Mouse (Mus musculus): Measurements from ENCODE around the gene Gpr88. TPM values are rescaled to one million over a fixed set of nuclear protein-coding genes. Genes with fewer than 3 reads are reported as not detected.

Gene Gpr88
- total RNA-seq, 2 experiments from 2014 or later: 0.14 TPM

- no peak for DNase-seq
- intact Hi-C loops (cut with DNase I): loop anchor here (5.0 kb wide), 1 partner anchor 82 kb away; no protein-coding TSS in a partner anchor
Observed at GRCm38 (mm10) chr3:116204643-116205042, 48.7 kb downstream of the Gpr88 start.

DNA sequence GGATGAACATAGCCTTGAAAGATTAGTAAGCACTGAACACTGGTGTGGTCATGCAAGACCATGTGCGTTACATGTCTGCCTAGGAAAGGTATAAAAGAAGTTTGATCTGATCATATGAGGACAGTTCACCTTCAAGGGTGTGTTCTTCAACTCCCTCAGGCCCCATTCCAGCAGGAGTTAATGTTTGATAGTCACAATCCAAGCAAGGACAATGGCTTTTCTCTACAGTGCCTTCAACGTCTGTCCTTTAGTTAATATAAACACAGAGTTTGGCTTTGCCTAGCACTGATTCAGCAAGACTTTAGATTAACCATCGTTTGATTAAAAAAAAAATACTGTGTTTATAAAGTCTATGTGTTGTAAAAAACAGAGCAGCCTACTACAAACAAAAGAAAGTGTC is 49.4 kb downstream of the Gpr88 start:
- intact Hi-C loops (cut with DNase I): no loop called here

GRCm38 (mm10) chr3:116200060-116200459 is 53.2 kb downstream of the Gpr88 start:
- intact Hi-C loops (cut with DNase I): no loop called here
- DNase-seq: no peak

More for the DNA sequence above, 49.4 kb downstream of the Gpr88 start:
- no peak for DNase-seq

Other genes starting within 250 kb of the Gpr88 start
- gene Slc30a7, start 246.1 kb downstream of the Gpr88 start, total RNA-seq (2021): 10 to 100 TPM; 11.6 to 14.8 TPM
- gene Extl2, start 246.0 kb downstream of the Gpr88 start, total RNA-seq (2021): 10 to 100 TPM; 14.1 to 14.5 TPM
- gene Vcam1, start 123.8 kb downstream of the Gpr88 start, total RNA-seq (2021): 10 to 100 TPM; 15.0 to 15.6 TPM
- gene Cdc14a, start 170.5 kb upstream of the Gpr88 start, total RNA-seq (2021): 1 to 10 TPM; 3.0 to 4.6 TPM